Mouse (Mus musculus) neural tube, embryonic 13.5 days (tissue): ENCODE data around the gene Fign. TPM values are rescaled to one million over a fixed set of nuclear protein-coding genes. Genes with fewer than 3 reads are reported as not detected.

ENCODE experiments used
- ATAC-seq: fragments of 200-750 bp; cut with Nextera tagmentation; 2 replicates; pipeline ENCODE4 v1.8.0; 2017; ENCODE audit warnings: low read depth, mild to moderate bottlenecking, moderate TSS enrichment, moderate library complexity
- H3K27ac ChIP-seq: fragments of 300-500 bp; sonication (generic); replicated peaks from 2 replicates; pipeline ENCODE4 v1.5.1; 2015; ENCODE audit warnings: moderate library complexity, mild to moderate bottlenecking, inconsistent platforms
- H3K27me3 ChIP-seq: fragments of 300-500 bp; sonication (generic); 2 replicates; pipeline ENCODE4 v1.6.1; 2015; ENCODE audit warnings: mild to moderate bottlenecking, inconsistent platforms
- H3K36me3 ChIP-seq: fragments of 300-500 bp; sonication (generic); 2 replicates; pipeline ENCODE4 v1.6.1; 2015; ENCODE audit warnings: mild to moderate bottlenecking, inconsistent platforms
- H3K4me1 ChIP-seq: fragments of 300-500 bp; sonication (generic); replicated peaks from 2 replicates; pipeline ENCODE4 v1.6.1; 2015; ENCODE audit warnings: inconsistent platforms
- H3K4me2 ChIP-seq: fragments of 300-500 bp; sonication (generic); 2 replicates; pipeline ENCODE4 v1.6.1; 2015; ENCODE audit warnings: inconsistent platforms, mild to moderate bottlenecking, moderate library complexity
- H3K4me3 ChIP-seq: fragments of 300-500 bp; sonication (generic); 2 replicates; pipeline ENCODE4 v1.5.1; 2015; ENCODE audit warnings: mild to moderate bottlenecking, inconsistent platforms
- H3K9ac ChIP-seq: fragments of 300-500 bp; sonication (generic); 2 replicates; pipeline ENCODE4 v1.6.1; 2015; ENCODE audit warnings: moderate library complexity, mild to moderate bottlenecking, inconsistent platforms
- H3K9me3 ChIP-seq: fragments of 300-500 bp; sonication (generic); 2 replicates; pipeline ENCODE4 v1.6.1; 2016; ENCODE audit warnings: inconsistent platforms
- WGBS: fragments of 180-500 bp; shearing (Covaris S2); methylation state at CpG from one replicate; pipeline ENCODE4 v1.1.7; 2015; 5-methylcytosine and 5-hydroxymethylcytosine counted together
- polyA plus RNA-seq: library from polyadenylated mRNA; unstranded; fragments of >200 nt; fragmentation: Nextera tagmentation; extraction: Ambion mirVana; gene quantifications from 2 replicates; pipeline ENCODE4 v1.2.1, GENCODE M21; 2015

Fign gene
- polyA plus RNA-seq, 1 experiment from 2014 or later = 16.5 TPM

GRCm38 (mm10) chr2:64043099-64043498 is 54.7 kb downstream of the Fign start:
- H3K9me3 ChIP-seq = no peaks in the 10 kb centered on the region
- no peaks in the 10 kb centered on the region for H3K27me3 ChIP-seq
- H3K4me2 ChIP-seq = no peak overlapping the region
- WGBS = 58% methylated on average over 3 of the region's 3 CpGs
- no peak overlapping the region for H3K9ac ChIP-seq
- H3K4me1 ChIP-seq = peaks cover 9% of the 10 kb centered on the region; the same call in 1 of the 2 replicates
- H3K27ac ChIP-seq = no peak overlapping the region
- no peak overlapping the region for H3K4me3 ChIP-seq
- H3K36me3 ChIP-seq = no peaks in the 10 kb centered on the region
- no peak for ATAC-seq

- Histone ChIP-seq H3K4me3 (no peak overlapping the region), H3K4me2 (no peak overlapping the region), H3K27me3 (no peaks in the 10 kb centered on the region), H3K4me1 (peaks cover 11% of the 10 kb centered on the region), H3K36me3 (0 out of 2 replicates have a peak, but pooled peaks cover 3% of the 10 kb centered on the region), H3K9ac (no peak overlapping the region), H3K9me3 (no peaks in the 10 kb centered on the region), H3K27ac (no peak overlapping the region)
- no peak for ATAC-seq
- 67% methylated on average over 3 of the region's 3 CpGs for WGBS
Measured at GRCm38 (mm10) chr2:64035393-64035792, 62.4 kb downstream of the Fign start.

DNA sequence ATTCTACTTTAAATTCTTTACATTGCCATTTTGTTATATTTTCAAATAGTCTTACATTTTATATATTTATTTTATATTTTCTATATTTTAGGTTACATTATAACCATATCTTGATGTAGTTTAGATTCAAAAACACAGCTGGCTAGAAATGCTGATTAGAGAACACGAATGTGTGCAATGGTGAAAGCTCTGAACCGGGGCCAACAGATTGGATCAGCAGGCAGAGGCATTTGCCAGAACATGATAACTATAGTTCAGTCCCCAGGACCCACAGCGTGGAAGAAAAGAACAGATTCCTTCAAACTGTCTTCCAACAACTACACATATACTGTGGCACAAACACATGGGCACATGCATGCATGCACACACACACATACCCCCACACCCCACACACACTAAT is 64.0 kb downstream of the Fign start:
- Histone ChIP-seq H3K4me1 (peaks cover 11% of the 10 kb centered on the region), H3K36me3 (0 out of 2 replicates have a peak, but pooled peaks cover 3% of the 10 kb centered on the region), H3K9ac (no peak overlapping the region), H3K9me3 (no peaks in the 10 kb centered on the region), H3K27me3 (no peaks in the 10 kb centered on the region), H3K4me3 (no peak overlapping the region), H3K27ac (no peak overlapping the region), H3K4me2 (no peak overlapping the region)
- no peak for ATAC-seq
- 78% methylated on average over 3 of the region's 3 CpGs for WGBS

GRCm38 (mm10) chr2:64025961-64026360 is 71.9 kb downstream of the Fign start:
- Histone ChIP-seq H3K4me1 (peaks cover 11% of the 10 kb centered on the region), H3K9me3 (no peaks in the 10 kb centered on the region), H3K4me2 (no peak overlapping the region), H3K9ac (no peak overlapping the region), H3K4me3 (no peak overlapping the region), H3K27ac (no peak overlapping the region; the same call in 1 of the 2 replicates), H3K27me3 (no peaks in the 10 kb centered on the region), H3K36me3 (no peaks in the 10 kb centered on the region)
- no peak for ATAC-seq
- WGBS = 82% methylated on average over 4 of the region's 4 CpGs

DNA sequence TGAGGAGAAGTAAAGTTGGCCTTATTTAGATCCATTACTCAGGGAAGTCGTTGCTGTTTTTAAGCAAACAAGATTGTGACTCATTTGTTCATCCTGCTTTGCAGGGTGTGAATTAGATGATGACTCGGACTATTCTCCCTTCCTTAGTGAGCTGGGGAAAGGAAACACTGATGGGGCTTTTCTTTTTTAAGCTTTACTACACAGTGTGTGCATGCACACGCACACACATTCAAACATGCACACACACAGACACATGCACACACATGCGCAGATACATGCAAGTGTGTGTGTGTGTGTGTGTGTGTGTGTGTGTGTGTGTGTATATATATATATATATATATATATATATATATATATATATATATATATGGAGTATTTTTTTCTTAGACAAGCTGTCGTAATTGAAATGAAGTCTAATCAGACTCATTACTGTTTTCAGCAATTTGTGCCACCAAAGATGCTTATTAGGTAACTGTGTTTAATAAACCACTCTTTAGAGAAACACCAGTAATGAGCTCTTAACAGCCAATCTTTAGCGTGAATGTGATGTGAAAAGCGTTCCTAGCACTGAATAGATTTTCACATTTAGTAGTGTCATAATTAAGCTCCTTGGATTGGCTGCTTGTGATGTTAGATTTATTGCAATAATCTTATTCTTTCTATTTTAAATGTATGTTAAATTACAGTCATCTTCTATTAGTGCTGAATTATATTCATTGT is 103.4 kb downstream of the Fign start:
- Histone ChIP-seq H3K9ac (no peak overlapping the region), H3K27me3 (no peaks in the 10 kb centered on the region)

GRCm38 (mm10) chr2:63985426-63985825 is 112.4 kb downstream of the Fign start:
- H3K9ac ChIP-seq = no peak overlapping the region
- H3K4me2 ChIP-seq = no peak overlapping the region
- no peak for ATAC-seq
- 99% methylated on average over 2 of the region's 2 CpGs for WGBS
- peaks cover 16% of the 10 kb centered on the region for H3K4me1 ChIP-seq
- no peak overlapping the region for H3K27ac ChIP-seq
- H3K9me3 ChIP-seq = no peaks in the 10 kb centered on the region
- peaks cover 2% of the 10 kb centered on the region for H3K36me3 ChIP-seq
- H3K4me3 ChIP-seq = no peak overlapping the region
- H3K27me3 ChIP-seq = no peaks in the 10 kb centered on the region

More for the DNA sequence above, 103.4 kb downstream of the Fign start:
- Histone ChIP-seq H3K4me1 (peaks cover 6% of the 10 kb centered on the region; the same call in 1 of the 2 replicates), H3K9me3 (no peaks in the 10 kb centered on the region), H3K4me3 (no peak overlapping the region), H3K36me3 (no peaks in the 10 kb centered on the region), H3K27ac (no peak overlapping the region), H3K4me2 (no peak overlapping the region)
- WGBS = 75% methylated on average over 7 of the region's 7 CpGs
- ATAC-seq = no peak

- Histone ChIP-seq H3K27ac (no peak overlapping the region), H3K4me1 (peaks cover 16% of the 10 kb centered on the region), H3K9ac (no peak overlapping the region), H3K4me2 (0 out of 2 replicates have a peak overlapping the region, but pooled peaks have one; percentile 4), H3K36me3 (peaks cover 25% of the 10 kb centered on the region), H3K27me3 (no peaks in the 10 kb centered on the region), H3K4me3 (no peak overlapping the region), H3K9me3 (no peaks in the 10 kb centered on the region)
- ATAC-seq = 0 out of 2 replicates have a peak, but pooled peaks have one; percentile 59
- WGBS = 18% methylated on average over 4 of the region's 4 CpGs
Measured at GRCm38 (mm10) chr2:63982351-63982751, 115.5 kb downstream of the Fign start.

- WGBS = 50% methylated on average over 7 of the region's 7 CpGs
Measured at GRCm38 (mm10) chr2:63981449-63981848, 116.4 kb downstream of the Fign start.

GRCm38 (mm10) chr2:63969633-63970032 is 128.2 kb downstream of the Fign start:
- Histone ChIP-seq H3K4me3 (no peak overlapping the region), H3K27ac (no peak overlapping the region), H3K9me3 (no peaks in the 10 kb centered on the region), H3K4me1 (peaks cover 20% of the 10 kb centered on the region), H3K9ac (no peak overlapping the region), H3K36me3 (no peaks in the 10 kb centered on the region), H3K4me2 (no peak overlapping the region), H3K27me3 (no peaks in the 10 kb centered on the region)
- WGBS = 46% methylated on average over 4 of the region's 4 CpGs
- ATAC-seq = no peak

More at GRCm38 (mm10) chr2:63981449-63981848, 116.4 kb downstream of the Fign start:
- H3K9ac ChIP-seq = no peak overlapping the region
- no peaks in the 10 kb centered on the region for H3K27me3 ChIP-seq
- H3K4me3 ChIP-seq = no peak overlapping the region
- H3K4me1 ChIP-seq = peaks cover 16% of the 10 kb centered on the region
- peaks cover 25% of the 10 kb centered on the region for H3K36me3 ChIP-seq
- ATAC-seq = no peak; the same call in 1 of the 2 replicates
- no peak overlapping the region for H3K4me2 ChIP-seq
- H3K27ac ChIP-seq = no peak overlapping the region
- H3K9me3 ChIP-seq = no peaks in the 10 kb centered on the region

DNA sequence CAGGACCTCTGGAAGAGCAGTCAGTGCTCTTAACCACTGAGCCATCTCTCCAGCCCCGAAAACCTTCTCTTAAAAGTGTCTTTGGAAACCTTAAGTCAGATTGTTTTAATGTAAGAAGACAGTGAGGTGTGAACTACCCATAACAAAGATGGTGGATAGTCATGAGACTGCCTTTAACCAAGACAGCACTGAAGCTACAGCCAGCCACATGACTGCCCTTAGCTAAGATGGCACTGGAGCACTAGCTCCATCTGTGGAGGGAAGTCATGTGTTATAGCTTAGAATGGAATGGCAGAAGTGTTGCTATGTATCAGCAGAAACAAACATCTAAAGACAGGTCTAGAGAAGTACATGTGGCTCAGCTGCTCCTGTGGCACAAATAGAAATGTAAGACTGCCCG is 166.8 kb downstream of the Fign start:
- Histone ChIP-seq H3K4me1 (no peaks in the 10 kb centered on the region), H3K27ac (no peak overlapping the region), H3K9ac (no peak overlapping the region), H3K4me2 (no peak overlapping the region), H3K36me3 (no peaks in the 10 kb centered on the region), H3K27me3 (no peaks in the 10 kb centered on the region), H3K4me3 (no peak overlapping the region), H3K9me3 (no peaks in the 10 kb centered on the region)
- 92% methylated on average over 2 of the region's 2 CpGs for WGBS
- no peak for ATAC-seq

DNA sequence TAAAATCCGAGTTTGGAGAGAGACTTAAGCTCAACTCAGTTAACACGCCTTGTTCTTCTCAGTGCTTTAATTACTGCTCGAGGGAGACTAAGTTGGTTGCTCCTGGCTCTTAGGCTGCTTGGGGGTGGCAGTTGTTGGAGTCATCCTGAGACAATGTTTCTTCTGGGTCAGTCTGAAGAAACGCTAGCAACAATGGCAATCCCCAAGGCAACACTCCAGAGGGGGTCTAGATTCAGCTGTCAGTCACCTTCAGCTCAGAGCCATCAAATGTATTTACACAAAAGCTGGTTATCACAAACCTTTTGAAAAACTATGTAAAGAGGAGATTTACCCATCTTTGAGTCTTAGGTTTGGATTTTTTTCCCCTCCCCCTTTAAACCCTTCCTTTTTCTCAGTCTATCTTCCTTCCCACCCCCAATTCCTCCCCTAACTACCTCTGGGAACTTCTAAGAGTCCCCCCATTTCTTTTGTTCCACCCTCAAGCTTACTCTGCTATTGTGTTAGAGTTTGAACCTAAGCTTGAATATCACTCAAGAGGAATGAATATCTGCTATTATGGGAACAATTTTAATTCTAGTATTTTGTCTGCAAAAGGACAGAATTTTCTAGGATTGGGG is 171.2 kb downstream of the Fign start:
- H3K27me3 ChIP-seq = no peaks in the 10 kb centered on the region
- 16% methylated on average over 4 of the region's 4 CpGs for WGBS
- no peaks in the 10 kb centered on the region for H3K4me1 ChIP-seq
- H3K4me3 ChIP-seq = no peak overlapping the region
- no peak for ATAC-seq
- H3K27ac ChIP-seq = no peak overlapping the region
- no peak overlapping the region for H3K9ac ChIP-seq
- no peaks in the 10 kb centered on the region for H3K36me3 ChIP-seq
- no peaks in the 10 kb centered on the region for H3K9me3 ChIP-seq
- no peak overlapping the region for H3K4me2 ChIP-seq

DNA sequence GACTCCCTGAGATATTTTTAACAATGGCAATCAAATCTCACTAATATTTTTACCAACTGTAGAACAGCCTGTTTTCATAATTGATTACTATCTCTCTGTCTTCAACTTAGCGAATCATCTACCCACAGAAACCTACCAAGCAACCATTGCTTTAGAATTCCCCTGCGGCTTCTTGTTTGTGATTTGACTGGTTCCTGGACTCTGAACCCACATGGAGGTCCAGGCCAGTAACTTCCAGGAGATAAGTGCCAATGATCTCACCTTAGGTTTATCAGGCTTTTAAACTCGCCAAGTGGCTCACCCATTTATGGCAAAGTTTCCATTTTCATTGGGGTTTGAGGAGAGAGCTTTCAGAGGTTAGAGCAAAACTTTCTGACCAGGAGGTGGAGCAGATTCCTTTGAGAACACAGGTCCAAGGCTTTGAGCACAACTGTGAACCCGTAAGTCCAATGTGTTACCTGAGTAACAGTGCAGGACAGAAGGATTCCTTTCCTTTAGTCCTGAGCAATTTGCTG is 172.1 kb downstream of the Fign start:
- Histone ChIP-seq H3K27me3 (no peaks in the 10 kb centered on the region), H3K36me3 (no peaks in the 10 kb centered on the region), H3K9me3 (no peaks in the 10 kb centered on the region), H3K9ac (no peak overlapping the region), H3K4me2 (no peak overlapping the region), H3K27ac (no peak overlapping the region), H3K4me3 (no peak overlapping the region), H3K4me1 (no peaks in the 10 kb centered on the region)
- no peak for ATAC-seq
- WGBS = 86% methylated on average over 4 of the region's 4 CpGs
